Mouse (Mus musculus) kidney, embryonic 15.5 days (tissue): ENCODE measurements around the gene Rps6ka5. TPM values are rescaled to one million over a fixed set of nuclear protein-coding genes. Genes with fewer than 3 reads are reported as not detected.

Source experiments
- ATAC-seq: fragments of 200-750 bp; cut with Nextera tagmentation; replicated peaks from 2 replicates; pipeline ENCODE4 v1.8.0; 2017; ENCODE audit warnings: moderate TSS enrichment; ENCODE audit not compliant: low FRiP score
- H3K27ac ChIP-seq: fragments of 300-500 bp; sonication (generic); 2 replicates; pipeline ENCODE4 v1.5.1; 2015; ENCODE audit warnings: mild to moderate bottlenecking, inconsistent platforms
- H3K27me3 ChIP-seq: fragments of 300-500 bp; sonication (generic); 2 replicates; pipeline ENCODE4 v1.6.1; 2015; ENCODE audit warnings: inconsistent platforms
- H3K36me3 ChIP-seq: fragments of 300-500 bp; sonication (generic); 2 replicates; pipeline ENCODE4 v1.6.1; 2015; ENCODE audit warnings: inconsistent platforms
- H3K4me1 ChIP-seq: fragments of 300-500 bp; sonication (generic); 2 replicates; pipeline ENCODE4 v1.6.1; 2015; ENCODE audit warnings: inconsistent platforms
- H3K4me2 ChIP-seq: fragments of 300-500 bp; sonication (generic); 2 replicates; pipeline ENCODE4 v1.6.1; 2015; ENCODE audit warnings: moderate library complexity, mild to moderate bottlenecking, inconsistent platforms
- H3K4me3 ChIP-seq: fragments of 300-500 bp; sonication (generic); replicated peaks from 2 replicates; pipeline ENCODE4 v1.5.1; 2015; ENCODE audit warnings: mild to moderate bottlenecking, inconsistent platforms
- H3K9ac ChIP-seq: fragments of 300-500 bp; sonication (generic); 2 replicates; pipeline ENCODE4 v1.6.1; 2015; ENCODE audit warnings: mild to moderate bottlenecking, inconsistent platforms
- H3K9me3 ChIP-seq: fragments of 300-500 bp; sonication (generic); replicated peaks from 2 replicates; pipeline ENCODE4 v1.6.1; 2016; ENCODE audit warnings: inconsistent platforms
- WGBS: fragments of 180-500 bp; shearing (Covaris S2); methylation state at CpG from one replicate; pipeline ENCODE4 v1.1.7; 2015; ENCODE audit warnings: mixed read lengths; 5-methylcytosine and 5-hydroxymethylcytosine counted together
- polyA plus RNA-seq: library from polyadenylated mRNA; unstranded; fragments of >200 nt; fragmentation: Nextera tagmentation; extraction: Ambion mirVana; gene quantifications from 2 replicates; pipeline ENCODE4 v1.2.1, GENCODE M21; 2015

Gene Rps6ka5
- polyA plus RNA-seq, 1 experiment from 2014 or later = 3.9 TPM

GRCm38 (mm10) chr12:100636733-100637132 is 90.0 kb downstream of the Rps6ka5 start:
- WGBS = 67% methylated on average over 3 of the region's 3 CpGs
- H3K4me3 ChIP-seq = no peak overlapping the region
- no peak overlapping the region for H3K9ac ChIP-seq
- no peaks in the 10 kb centered on the region for H3K36me3 ChIP-seq
- no peak overlapping the region for H3K27ac ChIP-seq
- no peaks in the 10 kb centered on the region for H3K4me1 ChIP-seq
- H3K4me2 ChIP-seq = no peak overlapping the region
- H3K27me3 ChIP-seq = no peaks in the 10 kb centered on the region
- ATAC-seq = no peak
- no peaks in the 10 kb centered on the region for H3K9me3 ChIP-seq

- Histone ChIP-seq H3K27ac (no peak overlapping the region), H3K9me3 (no peaks in the 10 kb centered on the region), H3K27me3 (no peaks in the 10 kb centered on the region), H3K4me2 (no peak overlapping the region), H3K36me3 (no peaks in the 10 kb centered on the region), H3K9ac (no peak overlapping the region), H3K4me1 (no peaks in the 10 kb centered on the region), H3K4me3 (no peak overlapping the region)
- no peak for ATAC-seq
- WGBS = 88% methylated on average over 2 of the region's 2 CpGs
Measured at GRCm38 (mm10) chr12:100636299-100636633, 90.5 kb downstream of the Rps6ka5 start.

- Histone ChIP-seq H3K27me3 (no peaks in the 10 kb centered on the region), H3K27ac (no peak overlapping the region), H3K4me2 (no peak overlapping the region), H3K36me3 (no peaks in the 10 kb centered on the region), H3K9ac (no peak overlapping the region), H3K9me3 (no peaks in the 10 kb centered on the region), H3K4me1 (no peaks in the 10 kb centered on the region), H3K4me3 (no peak overlapping the region)
- ATAC-seq = no peak
- 87% methylated on average over 6 of the region's 6 CpGs for WGBS
Measured at GRCm38 (mm10) chr12:100635601-100636298, 91.0 kb downstream of the Rps6ka5 start.

- no peaks in the 10 kb centered on the region for H3K36me3 ChIP-seq
- H3K4me2 ChIP-seq = no peak overlapping the region
- no peak overlapping the region for H3K4me3 ChIP-seq
- no peak overlapping the region for H3K27ac ChIP-seq
- 87% methylated on average over 3 of the region's 3 CpGs for WGBS
- H3K4me1 ChIP-seq = no peaks in the 10 kb centered on the region
- H3K9ac ChIP-seq = no peak overlapping the region
- no peak for ATAC-seq
- no peaks in the 10 kb centered on the region for H3K27me3 ChIP-seq
- H3K9me3 ChIP-seq = no peaks in the 10 kb centered on the region
Measured at GRCm38 (mm10) chr12:100633231-100633630, 93.6 kb downstream of the Rps6ka5 start.

- no peak overlapping the region for H3K4me3 ChIP-seq
- no peaks in the 10 kb centered on the region for H3K36me3 ChIP-seq
- H3K27me3 ChIP-seq = no peaks in the 10 kb centered on the region
- 91% methylated on average over 7 of the region's 7 CpGs for WGBS
- no peaks in the 10 kb centered on the region for H3K4me1 ChIP-seq
- ATAC-seq = no peak
- H3K9ac ChIP-seq = no peak overlapping the region
- H3K27ac ChIP-seq = no peak overlapping the region
- no peaks in the 10 kb centered on the region for H3K9me3 ChIP-seq
- no peak overlapping the region for H3K4me2 ChIP-seq
Measured at GRCm38 (mm10) chr12:100631286-100631685, 95.5 kb downstream of the Rps6ka5 start.

- Histone ChIP-seq H3K36me3 (no peaks in the 10 kb centered on the region), H3K27ac (peak overlapping the region; percentile 18; the same call in 1 of the 2 replicates), H3K4me3 (no peak overlapping the region), H3K4me2 (no peak overlapping the region), H3K4me1 (no peaks in the 10 kb centered on the region), H3K27me3 (no peaks in the 10 kb centered on the region), H3K9ac (no peak overlapping the region), H3K9me3 (no peaks in the 10 kb centered on the region)
- WGBS = 86% methylated on average over 6 of the region's 6 CpGs
- ATAC-seq = no peak
Measured at GRCm38 (mm10) chr12:100629126-100629920, 97.5 kb downstream of the Rps6ka5 start.

- Histone ChIP-seq H3K27me3 (no peaks in the 10 kb centered on the region), H3K4me3 (no peak overlapping the region), H3K9ac (no peak overlapping the region), H3K4me2 (no peak overlapping the region), H3K4me1 (no peaks in the 10 kb centered on the region), H3K27ac (no peak overlapping the region), H3K36me3 (no peaks in the 10 kb centered on the region), H3K9me3 (no peaks in the 10 kb centered on the region)
- no peak for ATAC-seq
- WGBS = 26% methylated on average over 1 of the region's 1 CpGs
Measured at GRCm38 (mm10) chr12:100626991-100627677, 99.6 kb downstream of the Rps6ka5 start.

- Histone ChIP-seq H3K4me1 (no peaks in the 10 kb centered on the region), H3K27ac (no peak overlapping the region), H3K9ac (no peak overlapping the region), H3K36me3 (no peaks in the 10 kb centered on the region), H3K4me3 (no peak overlapping the region), H3K4me2 (no peak overlapping the region), H3K9me3 (no peaks in the 10 kb centered on the region), H3K27me3 (no peaks in the 10 kb centered on the region)
- no peak for ATAC-seq
- WGBS = 76% methylated on average over 4 of the region's 4 CpGs
Measured at GRCm38 (mm10) chr12:100626273-100626990, 100.4 kb downstream of the Rps6ka5 start.

GRCm38 (mm10) chr12:100624854-100625447 is 101.8 kb downstream of the Rps6ka5 start:
- Histone ChIP-seq H3K36me3 (no peaks in the 10 kb centered on the region), H3K4me1 (no peaks in the 10 kb centered on the region), H3K27me3 (no peaks in the 10 kb centered on the region), H3K27ac (no peak overlapping the region), H3K9me3 (no peaks in the 10 kb centered on the region), H3K9ac (no peak overlapping the region), H3K4me2 (no peak overlapping the region), H3K4me3 (no peak overlapping the region)
- no peak for ATAC-seq
- WGBS = 83% methylated on average over 3 of the region's 3 CpGs

- Histone ChIP-seq H3K4me2 (no peak overlapping the region), H3K27ac (no peak overlapping the region), H3K36me3 (0 out of 2 replicates have a peak, but pooled peaks cover 4% of the 10 kb centered on the region), H3K9me3 (no peaks in the 10 kb centered on the region), H3K4me3 (no peak overlapping the region), H3K27me3 (no peaks in the 10 kb centered on the region), H3K4me1 (no peaks in the 10 kb centered on the region), H3K9ac (no peak overlapping the region)
- 86% methylated on average over 2 of the region's 2 CpGs for WGBS
- no peak for ATAC-seq
Measured at GRCm38 (mm10) chr12:100615251-100615650, 111.5 kb downstream of the Rps6ka5 start.

GRCm38 (mm10) chr12:100613878-100614277 is 112.9 kb downstream of the Rps6ka5 start:
- Histone ChIP-seq H3K9ac (no peak overlapping the region), H3K27ac (no peak overlapping the region), H3K4me2 (no peak overlapping the region), H3K27me3 (no peaks in the 10 kb centered on the region), H3K4me3 (no peak overlapping the region), H3K9me3 (no peaks in the 10 kb centered on the region), H3K36me3 (0 out of 2 replicates have a peak, but pooled peaks cover 4% of the 10 kb centered on the region), H3K4me1 (no peaks in the 10 kb centered on the region)
- WGBS = 71% methylated on average over 2 of the region's 2 CpGs
- no peak for ATAC-seq
